Mouse (Mus musculus) embryo, embryonic 11 days (tissue): ENCODE measurements around the gene Slc13a2.

Experiments used
- DNase-seq: peaks from one replicate; pipeline ENCODE4 v3.0.0-alpha.2; 2015

The Slc13a2 gene

DNA sequence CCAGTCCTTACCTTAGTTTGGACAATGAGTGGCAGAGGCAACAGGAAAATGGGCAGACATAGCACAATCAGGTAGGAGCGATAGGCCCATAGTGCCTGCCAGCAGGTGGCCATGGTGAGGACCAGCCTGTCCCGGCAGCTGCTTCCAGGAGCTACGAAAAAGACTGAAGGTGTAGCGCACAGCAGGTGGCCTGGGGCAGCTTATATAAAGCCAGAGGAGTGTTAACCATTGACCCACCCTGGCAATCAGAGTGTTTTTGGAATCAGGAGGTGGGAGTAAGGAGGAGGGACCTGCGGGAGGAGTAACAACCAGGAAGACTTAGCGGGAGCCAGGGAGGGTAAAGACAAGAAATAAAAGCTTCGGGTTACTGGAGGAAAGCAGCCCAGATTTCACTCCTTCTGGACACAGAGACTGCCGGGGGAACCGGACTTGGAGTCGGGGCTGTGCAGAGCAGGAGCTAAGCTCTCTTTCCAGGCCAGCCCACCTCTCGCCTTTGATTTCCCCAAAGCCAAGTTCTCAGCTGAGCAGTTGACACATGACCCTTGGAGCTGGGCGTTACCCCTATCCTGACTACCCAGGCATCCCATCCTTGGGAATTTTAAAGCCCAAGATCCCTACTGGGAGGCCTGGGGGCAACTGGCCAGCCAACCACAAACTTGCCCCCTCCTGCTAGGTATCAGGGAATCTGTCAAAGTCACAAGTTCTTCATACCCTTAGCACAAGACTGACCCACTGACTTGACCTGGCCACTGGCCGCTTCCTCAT is at the start of gene Slc13a2:
Gene Slc13a2, minus strand, starts transcription at position 163 of the 765 bp plus-strand sequence.
- DNase-seq, result no peak

DNA sequence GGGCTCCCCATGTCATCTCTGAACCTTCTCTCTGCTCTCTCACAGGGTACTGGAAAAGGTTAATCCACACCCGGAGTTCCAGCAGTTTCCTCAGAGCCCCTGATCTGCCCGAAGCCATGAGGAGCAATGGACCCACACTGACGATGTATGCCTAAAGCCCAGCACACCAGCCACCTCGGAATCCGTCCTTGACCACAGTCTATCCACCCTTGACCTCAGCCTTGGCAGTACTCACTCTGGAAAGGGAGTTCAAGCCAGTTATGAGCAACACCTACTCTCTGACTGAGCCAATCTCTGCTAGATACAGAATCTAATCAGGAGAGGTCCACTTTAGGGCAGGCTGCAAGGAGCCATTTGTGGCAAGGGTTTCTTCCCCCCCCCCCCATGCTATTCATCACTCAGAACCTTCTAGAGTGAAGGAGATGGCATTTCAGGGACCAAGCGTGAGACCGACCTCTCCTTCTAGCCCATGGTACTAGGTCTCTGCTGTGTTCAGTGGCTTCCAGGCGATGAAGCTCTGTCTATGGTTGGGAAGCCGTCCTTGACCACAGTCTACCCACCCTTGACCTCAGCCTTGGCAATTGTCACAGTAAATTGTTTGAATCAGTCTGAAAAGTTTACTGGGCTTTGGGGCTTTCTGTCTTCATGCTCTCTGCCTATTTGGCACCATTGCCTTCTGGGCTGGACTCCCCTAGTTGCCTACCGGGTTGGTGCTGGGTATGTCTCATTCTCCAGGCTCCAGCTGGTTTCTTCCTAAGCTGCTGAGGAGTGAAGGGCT is 49.5 kb upstream of the Slc13a2 start:
- no peak for DNase-seq

- DNase-seq, result no peak
Measured at GRCm38 (mm10) chr11:78467932-78468331, 45.9 kb upstream of the Slc13a2 start.

DNA sequence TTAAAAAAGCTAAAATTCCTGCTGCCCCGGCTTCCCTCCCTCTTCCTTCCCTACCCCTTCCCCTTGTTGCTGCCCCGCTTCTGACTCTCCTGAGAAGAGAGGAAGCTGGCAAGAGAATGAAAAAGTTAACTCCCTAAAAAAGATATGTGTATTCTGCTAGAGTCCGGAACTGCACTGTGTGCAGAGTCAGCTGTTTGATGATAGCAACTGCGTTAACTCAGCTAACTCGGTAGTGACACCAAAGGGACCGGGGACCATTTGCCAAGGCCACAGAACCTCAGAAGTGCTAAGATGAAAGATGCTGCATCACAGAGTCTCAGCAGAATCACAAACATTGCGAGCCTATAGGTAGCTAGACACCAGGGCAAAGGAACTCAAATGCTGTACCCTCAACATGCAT is 45.5 kb upstream of the Slc13a2 start:
- DNase-seq, result no peak

- DNase-seq, result no peak
Measured at GRCm38 (mm10) chr11:78466242-78466912, 44.4 kb upstream of the Slc13a2 start.

GRCm38 (mm10) chr11:78465568-78466180 is 43.7 kb upstream of the Slc13a2 start, which contains the start of gene Slc46a1:
TSS of gene Slc46a1 (plus strand) at chr11:78465697.
- peak; percentile 94 for DNase-seq

DNA sequence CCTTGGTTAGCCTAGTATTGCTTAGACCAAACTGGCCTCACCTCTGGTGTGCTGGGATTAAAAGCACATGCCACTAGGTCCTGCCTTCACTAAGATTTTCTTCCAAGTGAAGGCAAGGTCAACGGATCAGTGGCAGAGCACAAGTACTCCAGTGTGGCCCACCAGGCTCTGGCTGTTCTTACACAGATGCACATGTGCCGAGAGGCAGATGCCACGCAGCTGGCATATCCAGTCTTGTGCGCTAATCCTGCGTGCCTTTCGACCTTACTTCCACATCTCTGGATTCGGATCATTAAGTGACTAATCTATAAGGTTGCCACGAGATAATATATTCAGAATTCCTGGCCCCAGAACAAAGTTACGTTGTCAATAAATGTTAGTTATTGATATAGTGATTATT is 43.1 kb upstream of the Slc13a2 start:
- peak; percentile 32 for DNase-seq

DNA sequence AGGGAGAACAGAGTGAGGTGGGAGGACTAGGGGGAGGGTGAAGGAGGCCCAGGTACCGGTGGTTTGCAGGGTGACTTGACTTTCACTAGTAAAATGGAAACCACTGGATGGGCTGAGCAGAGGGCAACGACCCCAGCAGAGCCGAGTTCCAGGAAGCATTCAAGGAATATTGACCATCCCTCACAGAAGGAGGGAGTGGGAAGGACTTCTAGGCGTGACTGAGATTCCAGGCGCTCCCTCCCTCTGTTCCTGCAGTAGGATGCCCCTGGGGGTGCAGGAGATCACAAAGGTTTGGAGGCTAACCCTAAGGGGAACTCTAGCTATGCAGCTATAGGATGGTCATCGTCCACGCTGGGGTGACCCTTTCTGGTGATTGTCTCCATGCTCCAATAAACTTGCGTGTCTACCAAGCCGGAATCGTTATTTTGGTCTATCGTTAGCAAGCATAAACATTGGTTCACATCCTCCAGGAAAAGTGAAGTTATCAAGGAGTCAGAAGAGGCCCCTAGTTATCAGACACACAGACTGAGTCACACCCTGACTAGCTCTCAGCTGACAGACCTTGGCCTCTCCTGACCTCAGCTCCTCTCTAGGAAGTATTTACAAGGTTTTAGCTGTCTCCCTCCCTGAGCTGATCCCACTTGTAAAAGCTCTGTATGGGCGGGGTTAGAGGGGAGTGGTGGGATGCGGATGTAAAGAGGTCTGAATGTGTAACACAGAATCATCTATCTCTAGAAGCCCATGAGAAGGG is 41.4 kb upstream of the Slc13a2 start:
- DNase-seq, result peak; percentile 12

- DNase-seq, result no peak
Measured at GRCm38 (mm10) chr11:78462669-78463068, 40.7 kb upstream of the Slc13a2 start.

DNA sequence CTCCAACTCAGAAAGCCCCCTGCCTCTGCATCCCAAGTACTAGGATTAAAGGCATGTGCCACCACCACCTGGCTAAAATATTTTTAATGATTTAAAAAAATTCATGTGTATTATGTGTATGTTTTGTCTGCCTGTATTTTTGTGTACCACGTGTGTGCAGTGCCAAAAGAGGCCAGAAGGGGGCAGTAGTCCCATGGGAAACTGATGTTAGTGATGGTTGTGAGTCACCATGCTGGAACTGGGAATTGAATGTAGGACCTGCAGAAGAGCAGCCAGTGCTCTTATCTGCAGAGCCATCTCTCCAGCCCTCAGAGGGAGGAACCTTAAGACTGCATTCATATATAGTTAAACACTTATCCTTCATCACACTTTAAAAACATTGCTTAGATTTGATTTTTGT is 39.9 kb upstream of the Slc13a2 start:
- DNase-seq, result no peak

DNA sequence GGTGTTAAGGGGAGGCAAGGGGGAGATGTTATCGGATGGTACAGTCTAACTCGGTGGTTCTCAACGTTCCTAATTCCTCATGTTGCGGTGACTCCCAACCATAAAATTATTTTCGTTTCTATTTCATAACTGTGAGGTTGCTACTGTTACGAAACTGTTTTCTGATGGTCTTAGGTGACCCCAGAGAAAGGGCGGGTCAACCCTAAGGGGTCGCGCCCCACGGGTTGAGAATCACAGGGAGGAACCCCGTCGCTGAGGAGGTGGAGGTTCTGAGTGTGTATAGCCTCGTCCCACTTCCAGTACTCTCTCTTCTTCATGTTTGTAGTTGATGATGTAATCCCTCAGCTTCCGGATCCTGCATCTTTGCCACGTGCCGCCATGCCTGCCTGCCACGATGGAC is 36.7 kb upstream of the Slc13a2 start:
- DNase-seq, result no peak

DNA sequence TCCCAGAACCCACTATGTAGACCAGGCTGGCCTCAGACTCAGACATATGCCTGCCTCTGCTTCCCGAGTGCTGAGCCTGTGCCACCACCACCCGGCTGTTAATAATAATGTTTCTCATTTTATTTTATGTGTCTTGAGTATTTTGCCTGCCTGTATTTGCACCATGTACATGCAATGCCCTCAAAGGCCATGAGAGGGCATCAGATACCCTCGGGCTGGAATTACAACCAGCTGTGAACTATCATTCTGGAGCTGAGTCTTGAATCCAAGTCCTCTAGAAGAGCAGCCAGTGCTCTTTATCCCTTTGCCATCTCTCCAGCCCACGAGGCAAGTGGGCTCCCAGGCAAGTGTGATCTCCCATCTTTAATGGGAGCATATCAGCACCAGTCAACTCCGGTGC is 33.3 kb upstream of the Slc13a2 start:
- DNase-seq, result peak; percentile 44

- no peak for DNase-seq
Measured at GRCm38 (mm10) chr11:78454276-78454675, 32.3 kb upstream of the Slc13a2 start.

- DNase-seq, result peak; percentile 84
Measured at GRCm38 (mm10) chr11:78453675-78454074, 31.7 kb upstream of the Slc13a2 start.

- no peak for DNase-seq
Measured at GRCm38 (mm10) chr11:78450337-78450736, 28.3 kb upstream of the Slc13a2 start.

DNA sequence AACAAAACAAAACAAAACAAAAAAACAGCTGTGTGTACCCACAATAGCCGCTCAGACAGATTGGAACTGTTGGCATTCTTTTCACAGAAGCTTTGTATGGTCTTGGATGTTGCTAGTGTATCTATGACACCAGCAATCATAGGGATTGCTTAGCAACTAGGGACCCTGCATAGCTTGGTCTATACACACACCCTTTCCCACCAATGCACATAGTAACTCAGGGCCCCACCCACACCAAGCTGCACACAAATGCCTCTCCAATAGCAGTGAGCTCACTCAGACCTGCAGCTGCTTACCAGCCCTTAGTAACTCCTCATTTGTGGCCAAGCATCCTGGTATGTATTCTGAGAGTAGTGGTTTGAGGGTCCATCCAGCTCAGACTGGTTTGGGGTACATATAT is 26.2 kb upstream of the Slc13a2 start:
- DNase-seq, result no peak

DNA sequence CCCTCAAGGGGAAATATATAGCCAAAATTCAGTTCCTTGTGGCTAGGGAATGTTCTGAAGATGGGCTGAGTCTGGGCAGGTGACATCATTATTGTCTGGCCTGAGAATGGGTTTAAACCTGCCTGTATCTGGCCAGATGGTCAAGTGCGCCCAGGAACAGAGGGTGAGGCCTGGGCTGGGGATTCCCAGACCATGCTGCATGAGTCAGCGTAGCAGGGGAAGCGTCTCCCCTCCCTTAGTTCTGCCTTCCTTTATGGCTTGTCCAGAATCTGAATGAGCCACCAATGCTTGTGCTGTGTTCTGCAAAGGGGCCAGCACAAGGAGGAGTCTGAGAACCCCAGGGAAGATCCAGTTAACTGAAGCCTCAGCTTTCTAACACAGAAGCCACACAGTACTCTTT is 25.2 kb upstream of the Slc13a2 start:
- no peak for DNase-seq

DNA sequence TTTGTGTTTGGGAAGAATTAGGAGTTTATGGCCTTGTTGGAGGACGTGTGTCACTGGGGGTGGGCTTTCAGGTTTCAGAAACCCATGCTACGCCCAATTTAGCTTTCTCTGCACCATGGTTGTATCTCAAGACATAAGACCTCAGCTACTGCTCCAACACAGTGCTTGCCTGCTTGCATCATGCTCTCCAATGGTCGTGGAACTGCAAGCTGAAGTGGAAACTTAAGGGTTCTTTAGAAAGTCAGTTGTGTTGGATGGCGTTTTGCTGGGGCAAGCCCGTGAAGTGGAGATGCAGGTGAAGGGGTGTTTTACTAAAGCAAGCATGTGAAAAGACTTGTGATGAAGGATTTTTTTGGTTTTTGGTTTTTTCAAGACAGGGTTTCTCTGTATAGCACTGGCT is 21.1 kb upstream of the Slc13a2 start:
- DNase-seq, result no peak

DNA sequence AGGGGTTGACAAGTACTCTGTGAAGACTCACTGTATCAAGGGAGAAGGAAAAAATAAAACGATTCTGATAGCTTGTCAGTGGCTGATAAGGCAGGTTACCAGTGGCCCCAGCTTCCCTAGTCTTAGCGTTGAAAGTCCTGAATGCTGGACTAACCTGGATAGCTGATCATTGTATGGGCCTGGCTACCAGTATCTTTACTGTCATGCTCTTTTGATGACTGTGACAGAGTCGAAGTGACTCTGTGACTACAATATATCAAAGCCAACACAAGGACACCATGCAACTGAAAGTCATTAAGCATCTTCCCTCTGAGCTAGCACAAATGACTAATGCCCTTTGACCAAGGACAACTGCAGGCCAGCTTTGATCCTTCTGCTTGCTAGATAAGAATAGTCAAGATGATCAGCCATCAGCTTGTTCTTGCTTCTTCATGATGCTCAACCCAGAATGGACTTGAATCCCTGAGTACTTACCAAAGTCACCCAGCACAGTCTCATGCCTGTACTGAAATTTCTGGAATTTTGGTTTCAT is 16.4 kb upstream of the Slc13a2 start:
- DNase-seq, result no peak

DNA sequence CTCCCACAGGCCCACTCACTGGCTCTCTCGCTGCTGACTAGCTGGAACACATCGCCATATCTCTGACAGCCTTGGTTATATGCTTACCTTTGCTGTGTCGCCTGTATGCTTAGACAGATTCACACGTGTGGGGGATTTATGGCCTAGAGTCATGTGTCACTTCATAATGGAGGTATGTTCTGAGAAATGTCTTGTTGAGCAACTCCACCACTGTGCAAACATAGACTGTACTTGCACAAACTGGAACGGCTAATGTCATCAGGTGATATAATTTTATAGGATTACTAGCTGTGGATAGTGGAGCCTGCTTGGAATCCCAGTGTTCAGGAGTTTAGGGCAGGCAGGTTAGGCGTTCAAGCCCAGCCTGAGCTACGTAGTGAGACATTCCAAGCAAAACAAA is 15.2 kb upstream of the Slc13a2 start:
- DNase-seq, result no peak

GRCm38 (mm10) chr11:78435776-78436349 is 13.8 kb upstream of the Slc13a2 start:
- peak; percentile 82 for DNase-seq

GRCm38 (mm10) chr11:78434052-78434451 is 12.0 kb upstream of the Slc13a2 start:
- DNase-seq, result no peak
